Mouse (Mus musculus) MEL (cell line): ENCODE data around the gene Prl2c3. TPM values are rescaled to one million over a fixed set of nuclear protein-coding genes. Genes with fewer than 3 reads are reported as not detected.
"Not testable (repeated sequence)": the region's sequence is repeated elsewhere in the genome, so short reads cannot be mapped to it uniquely, and the experiment has no call there.

Source experiments
- DNase-seq: peaks from one replicate; pipeline ENCODE4 v3.0.0; 2011; ENCODE audit warnings: low read depth, low spot score
- H3K27ac ChIP-seq: 2 replicates; pipeline ENCODE4 v1.5.1; 2012; ENCODE audit warnings: low read depth, mild to moderate bottlenecking, control low read depth, low read length, moderate library complexity; ENCODE audit not compliant: control insufficient read depth
- H3K27me3 ChIP-seq, 2 experiments: fragments of 150-350 bp in 1 of 2; sonication (generic) in 1 of 2; 2 replicates each; pipeline ENCODE4 v1.6.1; 2012; ENCODE audit warnings: low read length in 2 of 2, mild to moderate bottlenecking in 2 of 2, improper control_type of control experiment in 1 of 2, moderate library complexity in 1 of 2; ENCODE audit not compliant: insufficient read depth in 2 of 2, control insufficient read depth in 1 of 2
- H3K36me3 ChIP-seq, 2 experiments: 2 replicates each; pipeline ENCODE4 v1.6.1; 2012 to 2014; ENCODE audit warnings: low read length in 2 of 2, improper control_type of control experiment in 1 of 2, inconsistent platforms in 1 of 2, mild to moderate bottlenecking in 1 of 2; ENCODE audit not compliant: insufficient read depth in 2 of 2, control insufficient read depth in 1 of 2
- H3K4me1 ChIP-seq, 2 experiments: fragments of 150-350 bp in 1 of 2; sonication (generic) in 1 of 2; 2 replicates each; pipeline ENCODE4 v1.6.1; 2012; ENCODE audit warnings: low read length in 2 of 2, improper control_type of control experiment in 1 of 2, mild to moderate bottlenecking in 1 of 2; ENCODE audit not compliant: insufficient read depth in 2 of 2, control insufficient read depth in 1 of 2
- H3K4me3 ChIP-seq, 2 experiments: fragments of 150-350 bp in 1 of 2; sonication (generic) in 1 of 2; 2 replicates each; pipeline ENCODE4 v1.5.1; 2012; ENCODE audit warnings: low read depth in 2 of 2, low read length in 2 of 2, mild to moderate bottlenecking in 2 of 2, moderate library complexity in 2 of 2, control low read depth in 1 of 2, improper control_type of control experiment in 1 of 2; ENCODE audit not compliant: control insufficient read depth in 1 of 2, insufficient read depth in 1 of 2
- H3K79me2 ChIP-seq: 2 replicates; pipeline ENCODE4 v1.6.1; 2012; ENCODE audit warnings: mild to moderate bottlenecking, low read length, moderate library complexity; ENCODE audit not compliant: control insufficient read depth, poor library complexity, insufficient read depth
- H3K9ac ChIP-seq: 2 replicates; pipeline ENCODE4 v1.6.1; 2012; ENCODE audit warnings: low read depth, mild to moderate bottlenecking, control low read depth, low read length, moderate library complexity; ENCODE audit not compliant: control insufficient read depth, poor library complexity, severe bottlenecking
- H3K9me3 ChIP-seq: fragments of 150-350 bp; sonication (generic); replicated peaks from 2 replicates; pipeline ENCODE4 v1.6.1; 2012; ENCODE audit warnings: mild to moderate bottlenecking, low read length, improper control_type of control experiment, moderate library complexity; ENCODE audit not compliant: insufficient read depth
- CHD1 ChIP-seq: IDR thresholded peaks from 2 replicates; pipeline ENCODE4 v1.6.1; 2012; ENCODE audit warnings: low read depth, mild to moderate bottlenecking, inconsistent platforms, low read length, improper control_type of control experiment
- CHD2 ChIP-seq: IDR thresholded peaks from 2 replicates; pipeline ENCODE4 v1.6.1; 2011; ENCODE audit warnings: low read length, improper control_type of control experiment
- CTCF ChIP-seq, 3 experiments: IDR thresholded peaks in 2 of 3; conservative IDR thresholded peaks in 1 of 3; 2 replicates each; pipeline ENCODE4 v1.5.1; 2011 to 2012; ENCODE audit warnings: low read length in 3 of 3, low read depth in 2 of 3, mild to moderate bottlenecking in 2 of 3, improper control_type of control experiment in 1 of 3, inconsistent platforms in 1 of 3, mixed read lengths in 1 of 3, moderate library complexity in 1 of 3; ENCODE audit not compliant: control insufficient read depth in 1 of 3, insufficient read depth in 1 of 3, poor library complexity in 1 of 3, severe bottlenecking in 1 of 3
- E2F4 ChIP-seq: IDR thresholded peaks from 2 replicates; pipeline ENCODE4 v1.6.1; 2011; ENCODE audit warnings: low read depth, low read length, improper control_type of control experiment, borderline replicate concordance
- HCFC1 ChIP-seq: IDR thresholded peaks from 2 replicates; pipeline ENCODE4 v1.6.1; 2012; ENCODE audit warnings: low read depth, mild to moderate bottlenecking, inconsistent platforms, low read length, improper control_type of control experiment, moderate library complexity
- KAT2A ChIP-seq: conservative IDR thresholded peaks from 2 replicates; pipeline ENCODE4 v1.6.1; 2012; ENCODE audit warnings: low read depth, low read length, improper control_type of control experiment, inconsistent platforms
- MAX ChIP-seq: IDR thresholded peaks from 2 replicates; pipeline ENCODE4 v1.6.1; 2011; ENCODE audit warnings: low read length, improper control_type of control experiment
- MEF2A ChIP-seq: IDR thresholded peaks from 2 replicates; pipeline ENCODE4 v1.6.1; 2014; ENCODE audit warnings: low read depth, mild to moderate bottlenecking, inconsistent platforms, low read length, improper control_type of control experiment; ENCODE audit not compliant: poor library complexity, insufficient replicate concordance, severe bottlenecking; ENCODE audit errors: extremely low read depth
- POLR2AphosphoS2 ChIP-seq: IDR thresholded peaks from 2 replicates; pipeline ENCODE4 v1.6.1; 2011; ENCODE audit warnings: low read length, improper control_type of control experiment
- POLR2AphosphoS5 ChIP-seq: IDR thresholded peaks from 2 replicates; pipeline ENCODE4 v1.6.1; 2012; ENCODE audit warnings: low read depth, borderline replicate concordance, mild to moderate bottlenecking, inconsistent platforms, low read length, moderate library complexity, mixed read lengths
- RCOR1 ChIP-seq: IDR thresholded peaks from 2 replicates; pipeline ENCODE4 v1.6.1; 2012; ENCODE audit warnings: low read depth, mild to moderate bottlenecking, inconsistent platforms, low read length, improper control_type of control experiment
- USF1 ChIP-seq: IDR thresholded peaks from 2 replicates; pipeline ENCODE4 v1.6.1; 2014; ENCODE audit warnings: low read depth, mild to moderate bottlenecking, inconsistent platforms, low read length, improper control_type of control experiment, moderate library complexity
- USF2 ChIP-seq, 2 experiments: IDR thresholded peaks; 2 replicates each; pipeline ENCODE4 v1.6.1; 2011 to 2012; ENCODE audit warnings: improper control_type of control experiment in 2 of 2, low read length in 2 of 2, borderline replicate concordance in 1 of 2, inconsistent platforms in 1 of 2, low read depth in 1 of 2, mild to moderate bottlenecking in 1 of 2; ENCODE audit not compliant: insufficient read depth in 1 of 2
- ZC3H11A ChIP-seq: IDR thresholded peaks from 2 replicates; pipeline ENCODE4 v1.6.1; 2012; ENCODE audit warnings: low read depth, mild to moderate bottlenecking, inconsistent platforms, low read length, improper control_type of control experiment
- polyA plus RNA-seq, 2 experiments: library from polyadenylated mRNA; stranded (reverse) in 1 of 2; unstranded in 1 of 2; fragments of >175 nt in 1 of 2; fragments of >200 nt in 1 of 2; gene quantifications; 2 replicates each; pipeline versions ENCODE4 v1.2.1 to v1.2.4; 2012; ENCODE audit warnings: low replicate concordance in 2 of 2, low read depth in 1 of 2; ENCODE audit not compliant: insufficient read length in 2 of 2, insufficient read depth in 1 of 2, missing spikeins in 1 of 2
- total RNA-seq: library from RNA; depleted of rRNA; stranded (reverse); fragments of 300-350 nt; gene quantifications from 2 replicates; pipeline ENCODE4 v1.2.3, GENCODE M21; 2012

Prl2c3 gene
- total and polyA plus RNA-seq, 3 experiments, result not detected

DNA sequence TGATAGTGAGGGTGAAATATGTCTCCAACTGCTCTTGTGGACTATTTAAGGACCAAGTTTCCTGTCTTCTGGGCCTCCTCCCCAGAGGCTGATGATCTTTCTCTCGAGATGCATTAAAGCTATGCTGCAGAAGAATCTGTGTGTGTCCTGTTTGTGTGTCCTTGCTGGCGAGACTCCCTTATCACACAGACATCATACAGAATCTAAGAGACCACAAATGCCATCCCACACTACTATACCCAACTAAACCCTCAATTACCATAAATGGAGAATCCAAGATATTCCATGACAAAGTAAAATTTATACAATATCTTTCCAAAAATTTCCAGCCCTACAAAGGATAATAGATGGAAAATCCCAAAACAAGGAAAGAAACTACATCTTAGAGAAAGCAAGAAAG, 31.9 kb upstream of the Prl2c3 start (continued):
- TF ChIP-seq KAT2A (no peak), MAX (no peak), CHD2 (no peak)

DNA sequence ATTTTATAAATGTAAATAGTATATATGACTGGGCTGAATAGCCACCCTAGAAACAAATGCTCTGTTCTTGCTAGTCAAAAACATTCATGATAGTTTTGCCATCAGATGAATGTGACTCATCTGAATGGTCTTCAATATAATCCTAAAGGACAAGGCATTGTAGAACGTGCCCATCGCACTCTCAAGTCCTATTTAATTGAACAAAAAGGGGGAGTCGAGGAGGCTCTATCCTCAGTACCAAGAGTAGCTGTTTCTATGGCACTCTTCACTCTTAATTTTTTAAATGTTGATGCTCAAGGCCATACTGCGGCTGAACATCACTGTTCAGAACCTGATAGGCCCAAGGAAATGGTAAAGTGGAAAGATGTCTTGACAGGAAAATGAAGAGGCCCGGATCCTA, 29.2 kb upstream of the Prl2c3 start:
- H3K4me3 ChIP-seq, result no peak overlapping the region
- H3K9me3 ChIP-seq, result no peaks in the 10 kb centered on the region
- no peak for DNase-seq
- no peak for TF ChIP-seq MEF2A
- no peak for TF ChIP-seq HCFC1
- no peak for TF ChIP-seq E2F4
- TF ChIP-seq MAX, result no peak
- TF ChIP-seq POLR2AphosphoS5, result no peak
- no peak for TF ChIP-seq USF1
- TF ChIP-seq ZC3H11A, result no peak
- no peak for TF ChIP-seq USF2 (IDR thresholded peaks at IDR 0.05; ENCODE audit: borderline replicate concordance in 1 of 2, insufficient read depth in 1 of 2, low read depth in 1 of 2, low read length in 2 of 2)
- TF ChIP-seq POLR2AphosphoS2, result no peak
- no peak for TF ChIP-seq CTCF (IDR thresholded peaks at IDR 0.05 in 2 of 3, conservative IDR thresholded peaks at IDR 0.05 in 1 of 3; ENCODE audit: control insufficient read depth in 1 of 3, insufficient read depth in 1 of 3, low read depth in 2 of 3, low read length in 3 of 3, poor library complexity in 1 of 3, severe bottlenecking in 1 of 3)
- TF ChIP-seq CHD1, result no peak
- TF ChIP-seq RCOR1, result no peak
- H3K27me3 ChIP-seq, result no peaks in the 10 kb centered on the region
- no peak overlapping the region for H3K27ac ChIP-seq
- no peaks in the 10 kb centered on the region for H3K4me1 ChIP-seq
- no peaks in the 10 kb centered on the region for H3K36me3 ChIP-seq
- no peaks in the 10 kb centered on the region for H3K79me2 ChIP-seq
- H3K9ac ChIP-seq, result no peak overlapping the region

DNA sequence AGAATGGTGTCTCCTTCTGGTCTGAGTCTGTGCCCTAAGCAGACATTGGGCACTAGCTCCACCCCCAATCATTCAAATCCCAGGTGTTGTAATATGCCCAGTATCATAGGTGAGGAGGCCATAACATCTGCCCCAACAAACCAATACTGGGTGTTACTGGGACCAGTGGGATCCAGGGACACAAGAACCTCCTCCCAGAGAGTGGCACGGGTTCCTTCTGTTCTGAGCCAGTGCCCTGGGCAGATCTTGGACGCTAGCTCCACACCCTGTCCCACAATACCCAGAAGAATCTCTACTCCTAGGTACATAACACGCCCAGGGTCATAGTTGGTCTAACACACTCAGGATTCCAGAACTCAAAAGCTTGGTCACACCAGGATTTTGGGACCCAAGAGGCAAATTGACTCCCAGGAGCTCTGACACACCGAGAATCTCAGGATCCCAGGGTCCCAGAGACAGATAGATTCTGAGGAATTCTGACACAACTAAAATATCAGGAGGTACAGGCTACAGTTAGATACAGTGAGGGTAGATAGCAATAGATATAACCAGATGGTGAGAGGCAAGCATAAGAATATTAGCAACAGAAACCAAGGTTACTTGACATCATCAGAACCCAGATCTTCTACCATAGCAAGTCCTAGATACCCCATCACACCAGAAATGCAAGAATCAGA, 24.8 kb upstream of the Prl2c3 start:
- not testable (repeated sequence) for H3K36me3 ChIP-seq, H3K4me1 ChIP-seq, H3K27ac ChIP-seq, H3K79me2 ChIP-seq, H3K9ac ChIP-seq, H3K4me3 ChIP-seq, H3K9me3 ChIP-seq, DNase-seq, H3K27me3 ChIP-seq
